In the genomic region with DNA sequence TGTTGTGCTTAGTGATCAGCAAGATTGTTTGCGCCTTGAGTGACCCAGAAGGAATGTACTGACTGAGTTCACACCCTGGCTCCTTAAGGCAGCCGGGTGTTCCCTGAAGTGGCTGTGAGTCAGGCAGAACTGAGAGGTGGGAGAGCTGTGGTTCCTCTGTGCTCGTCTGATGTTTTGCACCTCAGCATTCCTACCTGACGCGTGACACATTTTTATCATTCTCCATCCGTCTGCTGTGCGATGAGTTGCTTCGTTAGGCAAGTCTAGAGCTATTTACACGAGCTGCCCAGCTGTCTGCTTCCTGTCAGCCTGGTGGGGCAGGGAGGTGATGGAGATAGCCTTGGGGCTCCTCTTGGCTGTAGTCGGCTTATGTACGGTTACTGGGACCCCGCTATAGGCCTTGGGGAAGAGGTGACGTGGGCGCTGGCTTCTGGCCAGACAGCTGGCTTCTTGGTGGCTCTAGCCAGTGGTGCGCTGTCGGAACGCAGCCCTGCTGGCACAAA, we compare ENCODE assay signal across 9 mouse cellular contexts. TPM values are rescaled to one million over a fixed set of nuclear protein-coding genes. Genes with fewer than 3 reads are reported as not detected.
DNase-seq lines count a peak whose midpoint lies in the region; ATAC-seq lines count a peak whose summit lies in the region.
"Had no signal": no experiment of that assay in that cellular context is flagged by ENCODE, and none has a peak within 500 bp of the region (broad histone marks: within the 10 kb centered on the region; RNA-seq: fewer than 3 reads in every experiment).

No protein-coding gene starts in this region.

- peak overlapping the region; percentile 67 for H3K27ac ChIP-seq in embryonic facial prominence, embryonic 14.5 days (replicated peaks; ENCODE audit: low read depth, low read length)
- H3K27ac ChIP-seq in heart, embryonic 15.5 days: peak overlapping the region; percentile 93
- H3K27ac ChIP-seq in neural tube, embryonic 14.5 days (ENCODE audit: low read depth, low read length): peak overlapping the region; percentile 57
- H3K27ac ChIP-seq: liver, embryonic 13.5 days had no signal

- no peak overlapping the region; the same call in 1 of the 2 replicates for H3K9ac ChIP-seq in embryonic facial prominence, embryonic 14.5 days (ENCODE audit: low read depth, low read length)
- H3K9ac ChIP-seq in heart, embryonic 15.5 days: peak overlapping the region; percentile 49
- H3K9ac ChIP-seq in neural tube, embryonic 14.5 days (replicated peaks; ENCODE audit: low read depth, low read length): peak overlapping the region; percentile 16; the same call in 1 of the 2 replicates
- H3K9ac ChIP-seq: liver, embryonic 13.5 days had no signal

- peak; percentile 69 for DNase-seq in ovary, postnatal 36 days (ENCODE audit: low spot score)
- DNase-seq in ovary, postnatal 10 days (ENCODE audit: low spot score): no peak
- DNase-seq in embryonic facial prominence, embryonic 14.5 days (ENCODE audit: low spot score): peak; percentile 79
- peak; percentile 74 for DNase-seq in left cerebral cortex, postnatal 4 days
- no peak for DNase-seq in urinary bladder, postnatal 4 days (ENCODE audit: low spot score in 2 of 2)
- no peak for DNase-seq in thymus, adult 18-20 months
- DNase-seq: liver, embryonic 13.5 days had no signal

- no peak overlapping the region for H3K4me3 ChIP-seq in embryonic facial prominence, embryonic 14.5 days (ENCODE audit: low read depth, low read length)
- H3K4me3 ChIP-seq in heart, embryonic 15.5 days: peak overlapping the region; percentile 34
- H3K4me3 ChIP-seq in neural tube, embryonic 14.5 days (ENCODE audit: low read depth, low read length): no peak overlapping the region
- H3K4me3 ChIP-seq: liver, embryonic 13.5 days had no signal

- WGBS in embryonic facial prominence, embryonic 14.5 days: 25% methylated on average over 17 of the region's 17 CpGs
- 14% methylated on average over 17 of the region's 17 CpGs for WGBS in heart, embryonic 15.5 days
- 54% methylated on average over 17 of the region's 17 CpGs for WGBS in neural tube, embryonic 14.5 days

- H3K4me1 ChIP-seq in embryonic facial prominence, embryonic 14.5 days (ENCODE audit: control insufficient read depth, insufficient read depth, low read length): peaks cover 49% of the 10 kb centered on the region
- H3K4me1 ChIP-seq in heart, embryonic 15.5 days (replicated peaks): peaks cover 69% of the 10 kb centered on the region
- peaks cover 13% of the 10 kb centered on the region for H3K4me1 ChIP-seq in neural tube, embryonic 14.5 days (ENCODE audit: control insufficient read depth, insufficient read depth, low read length)

- ATAC-seq in embryonic facial prominence, embryonic 14.5 days (ENCODE audit: low read depth): peak; percentile 34; the same call in 1 of the 2 replicates
- ATAC-seq in heart, embryonic 15.5 days (replicated peaks; ENCODE audit: insufficient number of reproducible peaks, insufficient read depth, low FRiP score, low read depth): peak; percentile 32; the same call in 1 of the 2 replicates
- ATAC-seq in neural tube, embryonic 14.5 days (ENCODE audit: low read depth): no peak

- intact Hi-C loops in left cerebral cortex, postnatal 4 days (cut with DNase I): no loop called here

- H3K4me2 ChIP-seq in embryonic facial prominence, embryonic 14.5 days (ENCODE audit: low read depth, low read length): peak overlapping the region; percentile 44
- H3K4me2 ChIP-seq in heart, embryonic 15.5 days: peak overlapping the region; percentile 59
- no peak overlapping the region for H3K4me2 ChIP-seq in neural tube, embryonic 14.5 days (ENCODE audit: low read depth, low read length)
- H3K4me2 ChIP-seq: liver, embryonic 13.5 days had no signal

- H3K27me3 ChIP-seq in embryonic facial prominence, embryonic 14.5 days (replicated peaks; ENCODE audit: control insufficient read depth, insufficient read depth, low read length): no peaks in the 10 kb centered on the region
- H3K27me3 ChIP-seq in heart, embryonic 15.5 days: no peaks in the 10 kb centered on the region
- no peaks in the 10 kb centered on the region for H3K27me3 ChIP-seq in neural tube, embryonic 14.5 days (ENCODE audit: control insufficient read depth, insufficient read depth, low read length)

- H3K9me3 ChIP-seq in embryonic facial prominence, embryonic 14.5 days (ENCODE audit: control insufficient read depth, low read length): no peaks in the 10 kb centered on the region
- H3K9me3 ChIP-seq in heart, embryonic 15.5 days (replicated peaks): no peaks in the 10 kb centered on the region
- no peaks in the 10 kb centered on the region for H3K9me3 ChIP-seq in neural tube, embryonic 14.5 days (ENCODE audit: control insufficient read depth, low read length)
- H3K9me3 ChIP-seq: liver, embryonic 13.5 days had no signal

- no peaks in the 10 kb centered on the region for H3K36me3 ChIP-seq in embryonic facial prominence, embryonic 14.5 days (ENCODE audit: control insufficient read depth, insufficient read depth, low read length)
- no peaks in the 10 kb centered on the region for H3K36me3 ChIP-seq in heart, embryonic 15.5 days
- H3K36me3 ChIP-seq in neural tube, embryonic 14.5 days (ENCODE audit: control insufficient read depth, insufficient read depth, low read length): no peaks in the 10 kb centered on the region
- H3K36me3 ChIP-seq: liver, embryonic 13.5 days had no signal

RNA-seq across cellular contexts. Expression of a gene that starts 17.1 kb away (rescaled TPM):
- 11.3 and 11.5 TPM in 2 replicates for polyA plus RNA-seq in embryonic facial prominence, embryonic 14.5 days (2014; fragmentation: Nextera tagmentation; extraction: Ambion mirVana)
- 14.7 and 17.2 TPM in 2 replicates for polyA plus RNA-seq in heart, embryonic 15.5 days (2015; fragmentation: Nextera tagmentation; extraction: Ambion mirVana)
- 100 to 1,000 TPM; 185 to 188 TPM for total RNA-seq in left cerebral cortex, postnatal 4 days (2021)
- 43.4 and 75.4 TPM in 2 replicates for polyA plus RNA-seq in neural tube, embryonic 14.5 days (2014; fragmentation: Nextera tagmentation; extraction: Ambion mirVana)

RNA-seq across cellular contexts. Expression of a gene that starts 30.1 kb away (rescaled TPM):
- 0.22 and 0.33 TPM in 2 replicates for polyA plus RNA-seq in embryonic facial prominence, embryonic 14.5 days (2014; fragmentation: Nextera tagmentation; extraction: Ambion mirVana)
- 0.16 and 0.18 TPM in 2 replicates for polyA plus RNA-seq in heart, embryonic 15.5 days (2015; fragmentation: Nextera tagmentation; extraction: Ambion mirVana)
- total RNA-seq in left cerebral cortex, postnatal 4 days (2021): 1 to 10 TPM; 1.0 to 1.3 TPM
- polyA plus RNA-seq in neural tube, embryonic 14.5 days (2014; fragmentation: Nextera tagmentation; extraction: Ambion mirVana): 1.2 and 1.4 TPM in 2 replicates
- polyA plus RNA-seq: liver, embryonic 13.5 days had no signal

RNA-seq across cellular contexts. Expression of a gene that starts 42.9 kb away (rescaled TPM):
- 13.2 and 14.8 TPM in 2 replicates for polyA plus RNA-seq in embryonic facial prominence, embryonic 14.5 days (2014; fragmentation: Nextera tagmentation; extraction: Ambion mirVana)
- 3.1 and 5.8 TPM in 2 replicates for polyA plus RNA-seq in heart, embryonic 15.5 days (2015; fragmentation: Nextera tagmentation; extraction: Ambion mirVana)
- 100 to 1,000 TPM; 106 to 108 TPM for total RNA-seq in left cerebral cortex, postnatal 4 days (2021)
- 16.4 and 19.0 TPM in 2 replicates for polyA plus RNA-seq in neural tube, embryonic 14.5 days (2014; fragmentation: Nextera tagmentation; extraction: Ambion mirVana)

RNA-seq across cellular contexts. Expression of a gene that starts 55.5 kb away (rescaled TPM):
- polyA plus RNA-seq in embryonic facial prominence, embryonic 14.5 days (2014; fragmentation: Nextera tagmentation; extraction: Ambion mirVana): 2.9 and 3.9 TPM in 2 replicates
- 2.1 and 5.2 TPM in 2 replicates for polyA plus RNA-seq in heart, embryonic 15.5 days (2015; fragmentation: Nextera tagmentation; extraction: Ambion mirVana)
- total RNA-seq in left cerebral cortex, postnatal 4 days (2021): not detected
- polyA plus RNA-seq in neural tube, embryonic 14.5 days (2014; fragmentation: Nextera tagmentation; extraction: Ambion mirVana): 6.6 and 7.4 TPM in 2 replicates

Comparison
In these comparisons a context has a peak if more than half of its experiments do, and no peak if none do; other contexts are left out.
1. DNase-seq: peak in ovary, postnatal 36 days (single experiment), embryonic facial prominence, embryonic 14.5 days (single experiment) and left cerebral cortex, postnatal 4 days (single experiment); none in ovary, postnatal 10 days (single experiment), urinary bladder, postnatal 4 days (0 of 2) and thymus, adult 18-20 months (0 of 2).
2. Peak in every context shown above with its lines, with median percentiles within 50 percentile points of each other: H3K27ac ChIP-seq.